Mouse (Mus musculus): ENCODE data around the gene Cacna1h. TPM values are rescaled to one million over a fixed set of nuclear protein-coding genes. Genes with fewer than 3 reads are reported as not detected.

Gene Cacna1h
- polyA plus RNA-seq, 1 experiment from 2014 or later: 5.5 TPM

GRCm38 (mm10) chr17:25363726-25364125 is 69.9 kb downstream of the Cacna1h start:
- H3K4me1 ChIP-seq (ENCODE audit: control insufficient read depth, insufficient read depth, low read length): no peaks in the 10 kb centered on the region
- H3K27ac ChIP-seq (replicated peaks; ENCODE audit: low read depth, low read length): no peak overlapping the region
- H3K4me3 ChIP-seq (ENCODE audit: low read depth, low read length): no peak overlapping the region
- no peaks in the 10 kb centered on the region for H3K36me3 ChIP-seq (ENCODE audit: control insufficient read depth, insufficient read depth, low read length)
- no peak overlapping the region for H3K9ac ChIP-seq (ENCODE audit: low read length)
- DNase-seq (ENCODE audit: low spot score) (peak; percentile 69), ATAC-seq (ENCODE audit: insufficient number of reproducible peaks, low FRiP score, low TSS enrichment, low read depth) (no peak)
- H3K27me3 ChIP-seq (ENCODE audit: control insufficient read depth, insufficient read depth, low read length): no peaks in the 10 kb centered on the region
- no peaks in the 10 kb centered on the region for H3K9me3 ChIP-seq (ENCODE audit: control insufficient read depth, low read length)
- WGBS: 3% methylated on average over 1 of the region's 1 CpGs
- no peak overlapping the region for H3K4me2 ChIP-seq (ENCODE audit: low read depth, severe bottlenecking)

- 66% methylated on average over 2 of the region's 2 CpGs for WGBS
- H3K4me2 ChIP-seq (ENCODE audit: low read depth, severe bottlenecking): no peak overlapping the region
- DNase-seq (ENCODE audit: low spot score) (no peak), ATAC-seq (ENCODE audit: insufficient number of reproducible peaks, low FRiP score, low TSS enrichment, low read depth) (no peak)
- H3K9me3 ChIP-seq (ENCODE audit: control insufficient read depth, low read length): no peaks in the 10 kb centered on the region
- H3K27me3 ChIP-seq (ENCODE audit: control insufficient read depth, insufficient read depth, low read length): no peaks in the 10 kb centered on the region
- no peak overlapping the region for H3K9ac ChIP-seq (ENCODE audit: low read length)
- H3K36me3 ChIP-seq (ENCODE audit: control insufficient read depth, insufficient read depth, low read length): no peaks in the 10 kb centered on the region
- H3K4me3 ChIP-seq (ENCODE audit: low read depth, low read length): no peak overlapping the region
- no peak overlapping the region for H3K27ac ChIP-seq (replicated peaks; ENCODE audit: low read depth, low read length)
- no peaks in the 10 kb centered on the region for H3K4me1 ChIP-seq (ENCODE audit: control insufficient read depth, insufficient read depth, low read length)
These were observed 72.3 kb downstream of the Cacna1h start for GRCm38 (mm10) chr17:25361291-25361690.

GRCm38 (mm10) chr17:25345462-25345861 is 88.1 kb downstream of the Cacna1h start, which contains the start of gene Tpsab1:
Tpsab1 (minus strand) TSS chr17:25345562.
- no peaks in the 10 kb centered on the region for H3K9me3 ChIP-seq (ENCODE audit: control insufficient read depth, low read length)
- H3K4me3 ChIP-seq (ENCODE audit: low read depth, low read length): no peak within 1 kb of the TSS

GRCm38 (mm10) chr17:25341490-25341889 is 92.1 kb downstream of the Cacna1h start:
- no peak overlapping the region for H3K27ac ChIP-seq (replicated peaks; ENCODE audit: low read depth, low read length)
- no peaks in the 10 kb centered on the region for H3K4me1 ChIP-seq (ENCODE audit: control insufficient read depth, insufficient read depth, low read length)
- 47% methylated on average over 3 of the region's 3 CpGs for WGBS
- no peaks in the 10 kb centered on the region for H3K27me3 ChIP-seq (ENCODE audit: control insufficient read depth, insufficient read depth, low read length)
- no peak for ATAC-seq (ENCODE audit: insufficient number of reproducible peaks, low FRiP score, low TSS enrichment, low read depth)
- H3K9ac ChIP-seq (ENCODE audit: low read length): no peak overlapping the region
- no peak overlapping the region for H3K4me2 ChIP-seq (ENCODE audit: low read depth, severe bottlenecking)
- no peaks in the 10 kb centered on the region for H3K9me3 ChIP-seq (ENCODE audit: control insufficient read depth, low read length)
- no peak overlapping the region for H3K4me3 ChIP-seq (ENCODE audit: low read depth, low read length)
- DNase-seq (ENCODE audit: low spot score): no peak
- H3K36me3 ChIP-seq (ENCODE audit: control insufficient read depth, insufficient read depth, low read length): no peaks in the 10 kb centered on the region

More at GRCm38 (mm10) chr17:25345462-25345861, 88.1 kb downstream of the Cacna1h start, which contains the start of gene Tpsab1:
- no peak within 1 kb of the TSS for H3K4me2 ChIP-seq (ENCODE audit: low read depth, severe bottlenecking)
- H3K36me3 ChIP-seq (ENCODE audit: control insufficient read depth, insufficient read depth, low read length): no peaks in the 10 kb centered on the region
- H3K4me1 ChIP-seq (ENCODE audit: control insufficient read depth, insufficient read depth, low read length): no peaks in the 10 kb centered on the region
- ATAC-seq (ENCODE audit: insufficient number of reproducible peaks, low FRiP score, low TSS enrichment, low read depth) (no peak), DNase-seq (ENCODE audit: low spot score) (no peak)
- no peaks in the 10 kb centered on the region for H3K27me3 ChIP-seq (ENCODE audit: control insufficient read depth, insufficient read depth, low read length)
- no peak within 1 kb of the TSS for H3K9ac ChIP-seq (ENCODE audit: low read length)
- H3K27ac ChIP-seq (replicated peaks; ENCODE audit: low read depth, low read length): no peak within 1 kb of the TSS
- 93% methylated on average over 4 of the region's 4 CpGs for WGBS

GRCm38 (mm10) chr17:25340003-25340402 is 93.6 kb downstream of the Cacna1h start:
- DNase-seq (ENCODE audit: low spot score) (no peak), ATAC-seq (ENCODE audit: insufficient number of reproducible peaks, low FRiP score, low TSS enrichment, low read depth) (no peak)
- no peak overlapping the region for H3K4me3 ChIP-seq (ENCODE audit: low read depth, low read length)
- no peak overlapping the region for H3K4me2 ChIP-seq (ENCODE audit: low read depth, severe bottlenecking)
- no peak overlapping the region for H3K27ac ChIP-seq (replicated peaks; ENCODE audit: low read depth, low read length)
- no peaks in the 10 kb centered on the region for H3K4me1 ChIP-seq (ENCODE audit: control insufficient read depth, insufficient read depth, low read length)
- no peaks in the 10 kb centered on the region for H3K36me3 ChIP-seq (ENCODE audit: control insufficient read depth, insufficient read depth, low read length)
- 87% methylated on average over 6 of the region's 6 CpGs for WGBS
- no peaks in the 10 kb centered on the region for H3K9me3 ChIP-seq (ENCODE audit: control insufficient read depth, low read length)
- H3K9ac ChIP-seq (ENCODE audit: low read length): no peak overlapping the region
- H3K27me3 ChIP-seq (ENCODE audit: control insufficient read depth, insufficient read depth, low read length): no peaks in the 10 kb centered on the region

GRCm38 (mm10) chr17:25338218-25338617 is 95.4 kb downstream of the Cacna1h start:
- Histone ChIP-seq H3K9me3 (ENCODE audit: control insufficient read depth, low read length) (no peaks in the 10 kb centered on the region), H3K4me1 (ENCODE audit: control insufficient read depth, insufficient read depth, low read length) (no peaks in the 10 kb centered on the region), H3K27me3 (ENCODE audit: control insufficient read depth, insufficient read depth, low read length) (no peaks in the 10 kb centered on the region), H3K4me2 (ENCODE audit: low read depth, severe bottlenecking) (no peak overlapping the region), H3K4me3 (ENCODE audit: low read depth, low read length) (no peak overlapping the region), H3K27ac (replicated peaks; ENCODE audit: low read depth, low read length) (no peak overlapping the region), H3K9ac (ENCODE audit: low read length) (no peak overlapping the region), H3K36me3 (ENCODE audit: control insufficient read depth, insufficient read depth, low read length) (no peaks in the 10 kb centered on the region)
- ATAC-seq (ENCODE audit: insufficient number of reproducible peaks, low FRiP score, low TSS enrichment, low read depth) (no peak), DNase-seq (ENCODE audit: low spot score) (no peak)
- 70% methylated on average over 4 of the region's 4 CpGs for WGBS

- H3K27ac ChIP-seq (replicated peaks; ENCODE audit: low read depth, low read length): no peak overlapping the region
- no peak for ATAC-seq (ENCODE audit: insufficient number of reproducible peaks, low FRiP score, low TSS enrichment, low read depth)
- H3K4me3 ChIP-seq (ENCODE audit: low read depth, low read length): no peak overlapping the region
- H3K4me1 ChIP-seq (ENCODE audit: control insufficient read depth, insufficient read depth, low read length): no peaks in the 10 kb centered on the region
- DNase-seq (ENCODE audit: low spot score): peak; percentile 91
- WGBS: 3% methylated on average over 8 of the region's 8 CpGs
- no peaks in the 10 kb centered on the region for H3K27me3 ChIP-seq (ENCODE audit: control insufficient read depth, insufficient read depth, low read length)
- no peaks in the 10 kb centered on the region for H3K9me3 ChIP-seq (ENCODE audit: control insufficient read depth, low read length)
- H3K9ac ChIP-seq (ENCODE audit: low read length): no peak overlapping the region
- H3K36me3 ChIP-seq (ENCODE audit: control insufficient read depth, insufficient read depth, low read length): no peaks in the 10 kb centered on the region
- H3K4me2 ChIP-seq (ENCODE audit: low read depth, severe bottlenecking): no peak overlapping the region
These were observed 99.6 kb downstream of the Cacna1h start for GRCm38 (mm10) chr17:25333943-25334342.

- WGBS: 71% methylated on average over 9 of the region's 9 CpGs
- H3K9ac ChIP-seq (ENCODE audit: low read length): no peak overlapping the region
- ATAC-seq (ENCODE audit: insufficient number of reproducible peaks, low FRiP score, low TSS enrichment, low read depth): no peak
- H3K4me3 ChIP-seq (ENCODE audit: low read depth, low read length): no peak overlapping the region
- H3K27me3 ChIP-seq (ENCODE audit: control insufficient read depth, insufficient read depth, low read length): no peaks in the 10 kb centered on the region
- no peak overlapping the region for H3K4me2 ChIP-seq (ENCODE audit: low read depth, severe bottlenecking)
- no peaks in the 10 kb centered on the region for H3K9me3 ChIP-seq (ENCODE audit: control insufficient read depth, low read length)
- H3K27ac ChIP-seq (replicated peaks; ENCODE audit: low read depth, low read length): no peak overlapping the region
- no peak for DNase-seq (ENCODE audit: low spot score)
- H3K36me3 ChIP-seq (ENCODE audit: control insufficient read depth, insufficient read depth, low read length): no peaks in the 10 kb centered on the region
- no peaks in the 10 kb centered on the region for H3K4me1 ChIP-seq (ENCODE audit: control insufficient read depth, insufficient read depth, low read length)
These were observed 101.3 kb downstream of the Cacna1h start for GRCm38 (mm10) chr17:25332321-25332720.

All from limb, embryonic 11.5 days (tissue).